Comparison of ENCODE assay signal across 10 mouse cellular contexts in genomic region chr10:81410350-81410749, GRCm38 (mm10). TPM values are rescaled to one million over a fixed set of nuclear protein-coding genes. Genes with fewer than 3 reads are reported as not detected.
DNase-seq lines count a peak whose midpoint lies in the region; ATAC-seq and TF ChIP-seq lines count a peak whose summit lies in the region.
"Had no signal": no experiment of that assay in that cellular context is flagged by ENCODE, and none has a peak within 500 bp of the region (broad histone marks: within the 10 kb centered on the region; RNA-seq: fewer than 3 reads in every experiment).

No protein-coding gene starts in this region.

- no peak overlapping the region for H3K4me3 ChIP-seq in brown adipose tissue, adult 24 weeks (ENCODE audit: insufficient read depth, low read depth, low read length)
- H3K4me3 ChIP-seq in hindbrain, embryonic 15.5 days: no peak overlapping the region
- no peak overlapping the region for H3K4me3 ChIP-seq in lung, postnatal 0 days (ENCODE audit: low read depth, low read length)
- H3K4me3 ChIP-seq: midbrain, embryonic 13.5 days had no signal

- no peak for TF ChIP-seq CTCF in lung, postnatal 0 days (IDR thresholded peaks at IDR 0.05)

- ATAC-seq in hindbrain, embryonic 15.5 days (ENCODE audit: low FRiP score, low read depth): no peak
- no peak for ATAC-seq in lung, postnatal 0 days
- ATAC-seq: midbrain, embryonic 13.5 days had no signal

- 70% methylated on average over 4 of the region's 4 CpGs for WGBS in hindbrain, embryonic 15.5 days
- 36% methylated on average over 4 of the region's 4 CpGs for WGBS in lung, postnatal 0 days

- H3K4me2 ChIP-seq in hindbrain, embryonic 15.5 days: no peak overlapping the region
- H3K4me2 ChIP-seq in lung, postnatal 0 days (replicated peaks; ENCODE audit: low read depth, low read length): peak overlapping the region; percentile 22; the same call in 1 of the 2 replicates

- TF ChIP-seq EP300 in lung, postnatal 0 days (IDR thresholded peaks at IDR 0.05): no peak

- no peak overlapping the region for H3K9ac ChIP-seq in hindbrain, embryonic 15.5 days
- H3K9ac ChIP-seq in lung, postnatal 0 days (replicated peaks; ENCODE audit: low read depth): no peak overlapping the region
- H3K9ac ChIP-seq: midbrain, embryonic 13.5 days had no signal

- peak; percentile 51 for DNase-seq in kidney, adult 18-20 months
- no peak for DNase-seq in kidney, adult 11 months
- DNase-seq in lung, postnatal 0 days (ENCODE audit: low spot score): peak; percentile 20
- no peak for DNase-seq in layer of hippocampus, postnatal 36 days
- DNase-seq in embryo, embryonic 9.5 days (ENCODE audit: extremely low spot score): no peak
- DNase-seq: gastrocnemius, postnatal 36 days; thymus, adult 18-20 months had no signal

- peak overlapping the region; percentile 64 for H3K27ac ChIP-seq in brown adipose tissue, adult 24 weeks (replicated peaks; ENCODE audit: low read depth, low read length)
- peak overlapping the region; percentile 75; the same call in 1 of the 2 replicates for H3K27ac ChIP-seq in hindbrain, embryonic 15.5 days (replicated peaks)
- peak overlapping the region; percentile 81; the same call in 1 of the 2 replicates for H3K27ac ChIP-seq in lung, postnatal 0 days (ENCODE audit: low read length)

- H3K27me3 ChIP-seq in hindbrain, embryonic 15.5 days: peaks cover 9% of the 10 kb centered on the region; the same call in 1 of the 2 replicates
- no peaks in the 10 kb centered on the region for H3K27me3 ChIP-seq in lung, postnatal 0 days (replicated peaks; ENCODE audit: insufficient read depth, low read length)

- H3K36me3 ChIP-seq in hindbrain, embryonic 15.5 days: peaks cover 18% of the 10 kb centered on the region
- H3K36me3 ChIP-seq in lung, postnatal 0 days (ENCODE audit: insufficient read depth, low read length): no peaks in the 10 kb centered on the region

- H3K4me1 ChIP-seq in brown adipose tissue, adult 24 weeks (ENCODE audit: control insufficient read depth, insufficient read depth, insufficient read length, low read length): peaks cover 61% of the 10 kb centered on the region
- H3K4me1 ChIP-seq in hindbrain, embryonic 15.5 days (replicated peaks): peaks cover 80% of the 10 kb centered on the region
- peaks cover 60% of the 10 kb centered on the region for H3K4me1 ChIP-seq in lung, postnatal 0 days (ENCODE audit: insufficient read depth, low read depth, low read length)

- no peaks in the 10 kb centered on the region for H3K9me3 ChIP-seq in hindbrain, embryonic 15.5 days
- no peaks in the 10 kb centered on the region for H3K9me3 ChIP-seq in lung, postnatal 0 days (ENCODE audit: low read length)
- H3K9me3 ChIP-seq: midbrain, embryonic 13.5 days had no signal

RNA-seq across cellular contexts. Expression of gene Smim24, which starts 17.5 kb away (rescaled TPM):
- polyA plus RNA-seq in brown adipose tissue, adult 24 weeks (2012; ENCODE audit: insufficient read depth, insufficient read length, missing spikeins): 1.9 and 5.3 TPM in 2 replicates
- 1.4 and 1.8 TPM in 2 replicates for polyA plus RNA-seq in hindbrain, embryonic 15.5 days (2015; fragmentation: Nextera tagmentation; extraction: Ambion mirVana)
- polyA plus RNA-seq in lung, postnatal 0 days (2015; fragmentation: Nextera tagmentation; extraction: Ambion mirVana): 3.1 and 3.6 TPM in 2 replicates
- 1 to 10 TPM; 1.6 to 1.7 TPM for total RNA-seq in layer of hippocampus, postnatal 36 days (2021)

RNA-seq across cellular contexts. Expression of gene Gm48552, which starts 21.5 kb away (rescaled TPM):
- polyA plus RNA-seq in brown adipose tissue, adult 24 weeks (2012; ENCODE audit: insufficient read depth, insufficient read length, missing spikeins): not detected in 2 replicates
- polyA plus RNA-seq in hindbrain, embryonic 15.5 days (2015; fragmentation: Nextera tagmentation; extraction: Ambion mirVana): 2.1 and 2.7 TPM in 2 replicates
- polyA plus RNA-seq in lung, postnatal 0 days (2015; fragmentation: Nextera tagmentation; extraction: Ambion mirVana): 0.20 and 0.63 TPM in 2 replicates
- total RNA-seq in layer of hippocampus, postnatal 36 days (2021): 1 to 10 TPM; 4.5 to 7.1 TPM

RNA-seq across cellular contexts. Expression of gene Gm48551, which starts 26.1 kb away (rescaled TPM):
- polyA plus RNA-seq in brown adipose tissue, adult 24 weeks (2012; ENCODE audit: insufficient read depth, insufficient read length, missing spikeins): 2.4 TPM in 1 of 2 replicates, not detected in the other
- 6.2 and 6.6 TPM in 2 replicates for polyA plus RNA-seq in hindbrain, embryonic 15.5 days (2015; fragmentation: Nextera tagmentation; extraction: Ambion mirVana)
- 2.4 and 3.0 TPM in 2 replicates for polyA plus RNA-seq in lung, postnatal 0 days (2015; fragmentation: Nextera tagmentation; extraction: Ambion mirVana)
- 1 to 10 TPM; 4.0 to 6.6 TPM for total RNA-seq in layer of hippocampus, postnatal 36 days (2021)

RNA-seq across cellular contexts. Expression of gene Dohh, which starts 26.1 kb away (rescaled TPM):
- 25.1 and 35.9 TPM in 2 replicates for polyA plus RNA-seq in brown adipose tissue, adult 24 weeks (2012; ENCODE audit: insufficient read depth, insufficient read length, missing spikeins)
- polyA plus RNA-seq in hindbrain, embryonic 15.5 days (2015; fragmentation: Nextera tagmentation; extraction: Ambion mirVana): 92.2 and 94.0 TPM in 2 replicates
- polyA plus RNA-seq in lung, postnatal 0 days (2015; fragmentation: Nextera tagmentation; extraction: Ambion mirVana): 49.4 and 55.2 TPM in 2 replicates
- 10 to 100 TPM; 72.5 to 76.9 TPM for total RNA-seq in layer of hippocampus, postnatal 36 days (2021)

RNA-seq across cellular contexts. Expression of gene Fzr1, which starts 32.0 kb away (rescaled TPM):
- 9.3 and 10.3 TPM in 2 replicates for polyA plus RNA-seq in brown adipose tissue, adult 24 weeks (2012; ENCODE audit: insufficient read depth, insufficient read length, missing spikeins)
- polyA plus RNA-seq in hindbrain, embryonic 15.5 days (2015; fragmentation: Nextera tagmentation; extraction: Ambion mirVana): 147 and 152 TPM in 2 replicates
- polyA plus RNA-seq in lung, postnatal 0 days (2015; fragmentation: Nextera tagmentation; extraction: Ambion mirVana): 39.5 and 39.7 TPM in 2 replicates
- total RNA-seq in layer of hippocampus, postnatal 36 days (2021): 10 to 100 TPM; 61.5 to 68.9 TPM

Comparison
In these comparisons a context has a peak if more than half of its experiments do, and no peak if none do; other contexts are left out.
1. DNase-seq: peak in kidney, adult 18-20 months (single experiment) and lung, postnatal 0 days (single experiment); none in kidney, adult 11 months (single experiment), layer of hippocampus, postnatal 36 days (0 of 2) and embryo, embryonic 9.5 days (single experiment).
2. Peak in every context shown above with its lines, with median percentiles within 50 percentile points of each other: H3K27ac ChIP-seq.